Mouse (Mus musculus): ENCODE results near the gene Slc25a35. TPM values are rescaled to one million over a fixed set of nuclear protein-coding genes. Genes with fewer than 3 reads are reported as not detected.
A peak's percentile ranks its signal among the peaks of the same experiment; 100 is the strongest.

The Slc25a35 gene
- total and polyA plus RNA-seq, 3 experiments = 1.1 to 5.2 (median 1.3) TPM

DNA sequence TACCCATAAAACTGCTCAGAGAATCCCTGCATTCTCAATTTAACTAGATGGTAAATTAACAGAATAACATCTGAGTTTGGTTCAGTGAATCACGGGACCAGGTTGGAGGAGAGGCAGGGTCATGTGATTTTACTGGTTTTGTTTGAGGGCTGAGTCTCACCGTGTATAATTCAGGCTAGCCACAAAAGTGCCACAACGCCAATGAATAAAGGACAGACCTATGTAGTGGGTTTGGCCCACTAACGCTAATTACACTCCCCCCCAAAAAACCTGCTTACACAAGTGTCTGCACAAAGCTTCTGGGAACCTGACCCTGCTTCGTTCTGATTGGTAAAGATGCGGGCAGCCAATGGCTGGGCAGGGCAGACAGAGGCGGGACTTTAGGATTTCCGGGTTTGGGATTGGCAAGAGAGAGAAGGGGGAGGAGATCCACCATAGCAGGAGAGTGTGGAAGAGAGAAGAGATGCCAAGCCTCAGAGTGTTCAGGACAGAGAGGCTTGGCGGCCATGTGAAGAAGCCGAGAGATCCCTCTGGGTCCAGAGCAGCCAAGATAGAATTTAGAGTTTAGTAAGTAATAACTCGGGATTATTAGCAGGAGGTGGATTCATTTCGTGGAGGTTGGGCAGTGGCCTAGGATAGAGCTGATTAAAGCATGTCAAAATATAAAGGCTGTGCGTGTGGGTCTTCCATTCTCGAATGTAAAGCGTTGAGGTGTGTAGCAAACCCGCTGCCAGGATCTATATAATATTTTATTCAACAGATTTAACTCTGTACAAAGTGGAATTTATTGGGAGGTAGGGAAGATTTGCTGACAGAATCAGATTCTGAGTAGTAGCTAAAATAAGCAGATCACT is 28.3 kb upstream of the Slc25a35 start:
- Histone ChIP-seq H3K36me3 (replicated peaks) (peaks cover 14% of the 10 kb centered on the region), H3K27me3 (ENCODE audit: insufficient read depth, low read length) (peaks cover 5% of the 10 kb centered on the region), H3K9me3 (replicated peaks) (no peaks in the 10 kb centered on the region), H3K4me1 (ENCODE audit: insufficient read depth, low read depth, low read length) (peaks cover 11% of the 10 kb centered on the region), H3K4me3 (ENCODE audit: low read depth, low read length) (peak overlapping the region; percentile 64)
- DNase-seq (ENCODE audit: low spot score) (peak; percentile 92), ATAC-seq (ENCODE audit: extremely low read depth, insufficient number of reproducible peaks, low FRiP score, poor library complexity, severe bottlenecking) (peak; percentile 98)
- TF ChIP-seq TAL1 (conservative IDR thresholded peaks at IDR 0.05; ENCODE audit: low read depth, low read length) = no peak
- no peak for TF ChIP-seq POLR2AphosphoS5 (IDR thresholded peaks at IDR 0.05; ENCODE audit: insufficient replicate concordance, low read depth, low read length)

DNA sequence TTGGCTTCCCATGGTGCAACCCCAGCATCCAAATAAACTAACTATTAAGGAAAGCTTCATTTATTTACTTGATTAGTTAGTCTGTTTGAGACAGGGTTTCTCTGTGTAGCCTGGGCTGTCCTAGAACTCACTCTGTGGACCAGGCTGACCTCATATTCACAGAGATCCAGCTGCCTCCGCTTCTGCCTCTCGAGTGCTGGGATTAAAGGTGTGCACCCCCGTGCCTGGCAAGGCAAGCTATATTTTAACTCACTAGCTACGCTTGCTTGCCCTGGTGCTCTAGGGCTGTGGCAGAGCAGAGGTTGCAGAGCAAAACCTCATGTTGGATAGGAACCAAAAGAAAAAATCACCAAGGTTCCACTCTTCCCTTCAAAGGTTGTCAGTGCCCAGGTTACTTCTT is 27.4 kb upstream of the Slc25a35 start:
- peak overlapping the region; percentile 64; the same call in 1 of the 2 replicates for H3K4me3 ChIP-seq (ENCODE audit: low read depth, low read length)
- DNase-seq (ENCODE audit: low spot score) (no peak), ATAC-seq (ENCODE audit: extremely low read depth, insufficient number of reproducible peaks, low FRiP score, poor library complexity, severe bottlenecking) (no peak)
- peaks cover 11% of the 10 kb centered on the region for H3K4me1 ChIP-seq (ENCODE audit: insufficient read depth, low read depth, low read length)
- TF ChIP-seq TAL1 (conservative IDR thresholded peaks at IDR 0.05; ENCODE audit: low read depth, low read length) = no peak
- TF ChIP-seq GATA2 (IDR thresholded peaks at IDR 0.05; ENCODE audit: borderline replicate concordance, low read depth, low read length) = no peak
- TF ChIP-seq CTCF (IDR thresholded peaks at IDR 0.05; ENCODE audit: low read depth, low read length) = no peak
- no peak for TF ChIP-seq POLR2AphosphoS5 (IDR thresholded peaks at IDR 0.05; ENCODE audit: insufficient replicate concordance, low read depth, low read length)
- H3K9me3 ChIP-seq (replicated peaks) = no peaks in the 10 kb centered on the region
- H3K27me3 ChIP-seq (ENCODE audit: insufficient read depth, low read length) = peaks cover 8% of the 10 kb centered on the region
- H3K36me3 ChIP-seq (replicated peaks) = peaks cover 14% of the 10 kb centered on the region

DNA sequence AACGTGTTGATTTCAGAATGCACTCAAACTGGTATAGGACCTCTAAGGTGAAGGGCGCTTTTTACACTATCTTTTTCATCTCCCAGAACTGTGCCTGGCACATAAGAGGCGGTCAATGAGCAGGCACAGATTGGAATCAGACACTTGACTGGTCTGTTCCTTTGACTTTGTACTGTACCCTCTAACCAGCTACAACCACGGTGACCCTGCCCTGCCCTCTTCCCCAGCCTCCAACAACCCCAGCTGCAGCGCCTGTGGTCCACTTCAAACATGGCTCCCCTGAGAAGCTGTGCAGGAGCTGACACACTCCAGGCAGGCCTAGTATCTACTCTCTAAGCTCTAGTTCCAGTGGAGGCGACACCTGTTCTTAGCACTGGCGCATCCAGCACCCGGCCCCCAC is 25.2 kb upstream of the Slc25a35 start:
- Histone ChIP-seq H3K4me1 (ENCODE audit: insufficient read depth, low read depth, low read length) (peaks cover 22% of the 10 kb centered on the region), H3K27me3 (ENCODE audit: insufficient read depth, low read length) (peaks cover 27% of the 10 kb centered on the region), H3K36me3 (replicated peaks) (peaks cover 14% of the 10 kb centered on the region), H3K4me3 (ENCODE audit: low read depth, low read length) (no peak overlapping the region), H3K9me3 (replicated peaks) (no peaks in the 10 kb centered on the region)
- DNase-seq (ENCODE audit: low spot score) (no peak), ATAC-seq (ENCODE audit: extremely low read depth, insufficient number of reproducible peaks, low FRiP score, poor library complexity, severe bottlenecking) (no peak)
- TF ChIP-seq TAL1 (conservative IDR thresholded peaks at IDR 0.05; ENCODE audit: low read depth, low read length) (no peak), GATA1 (IDR thresholded peaks at IDR 0.05; ENCODE audit: borderline replicate concordance, low read length) (no peak), POLR2AphosphoS5 (IDR thresholded peaks at IDR 0.05; ENCODE audit: insufficient replicate concordance, low read depth, low read length) (no peak), GATA2 (IDR thresholded peaks at IDR 0.05; ENCODE audit: borderline replicate concordance, low read depth, low read length) (no peak), CTCF (IDR thresholded peaks at IDR 0.05; ENCODE audit: low read depth, low read length) (no peak)

DNA sequence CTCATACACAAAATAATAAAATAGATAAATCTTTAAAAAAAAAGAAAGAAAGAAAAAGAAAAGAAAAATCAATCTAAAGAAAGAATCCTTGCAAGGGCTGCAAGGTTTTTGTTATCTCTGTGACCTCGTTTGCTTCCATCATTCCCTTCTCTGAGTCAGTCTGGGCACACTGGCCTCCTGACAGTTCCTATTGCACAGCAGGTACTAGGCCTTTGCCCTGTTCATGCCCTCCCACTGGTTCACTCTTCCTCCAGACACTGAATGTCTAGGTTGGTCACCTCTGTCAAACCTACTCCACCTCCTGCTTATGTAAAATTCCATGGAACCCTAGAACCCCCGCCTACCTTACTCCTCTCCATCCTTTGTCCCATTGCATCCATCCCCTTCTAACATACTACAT is 22.7 kb upstream of the Slc25a35 start:
- TF ChIP-seq GATA1 (IDR thresholded peaks at IDR 0.05; ENCODE audit: borderline replicate concordance, low read length) (no peak), GATA2 (IDR thresholded peaks at IDR 0.05; ENCODE audit: borderline replicate concordance, low read depth, low read length) (no peak), CTCF (IDR thresholded peaks at IDR 0.05; ENCODE audit: low read depth, low read length) (no peak), POLR2AphosphoS5 (IDR thresholded peaks at IDR 0.05; ENCODE audit: insufficient replicate concordance, low read depth, low read length) (no peak), TAL1 (conservative IDR thresholded peaks at IDR 0.05; ENCODE audit: low read depth, low read length) (no peak)
- ATAC-seq (ENCODE audit: extremely low read depth, insufficient number of reproducible peaks, low FRiP score, poor library complexity, severe bottlenecking) (no peak), DNase-seq (ENCODE audit: low spot score) (no peak)
- Histone ChIP-seq H3K9me3 (replicated peaks) (no peaks in the 10 kb centered on the region), H3K4me1 (ENCODE audit: insufficient read depth, low read depth, low read length) (peaks cover 19% of the 10 kb centered on the region), H3K4me3 (ENCODE audit: low read depth, low read length) (no peak overlapping the region), H3K27me3 (ENCODE audit: insufficient read depth, low read length) (peaks cover 38% of the 10 kb centered on the region), H3K36me3 (replicated peaks) (peaks cover 14% of the 10 kb centered on the region)

DNA sequence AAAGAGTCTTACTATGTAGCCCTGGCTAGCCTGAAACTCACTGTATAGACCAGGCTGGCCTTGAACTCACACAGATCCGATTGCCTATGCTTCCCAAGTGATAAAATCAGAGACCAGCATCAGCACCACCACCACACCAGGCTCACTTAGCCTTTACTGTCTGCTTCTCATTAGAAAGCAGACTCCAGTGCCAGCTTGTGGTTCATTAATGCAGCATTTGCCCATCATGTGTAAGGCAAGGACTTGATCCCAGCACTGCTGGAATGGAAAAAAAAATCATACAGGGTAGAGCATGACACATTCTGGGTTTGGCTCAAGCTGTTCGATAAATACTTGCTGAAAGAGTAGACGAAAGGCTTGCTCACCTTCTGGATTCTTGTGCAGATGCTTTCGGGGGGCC is 21.9 kb upstream of the Slc25a35 start:
- Histone ChIP-seq H3K36me3 (replicated peaks) (peaks cover 14% of the 10 kb centered on the region), H3K4me1 (ENCODE audit: insufficient read depth, low read depth, low read length) (peaks cover 15% of the 10 kb centered on the region), H3K9me3 (replicated peaks) (no peaks in the 10 kb centered on the region), H3K4me3 (ENCODE audit: low read depth, low read length) (no peak overlapping the region), H3K27me3 (ENCODE audit: insufficient read depth, low read length) (peaks cover 41% of the 10 kb centered on the region)
- TF ChIP-seq GATA2 (IDR thresholded peaks at IDR 0.05; ENCODE audit: borderline replicate concordance, low read depth, low read length) = no peak
- ATAC-seq (ENCODE audit: extremely low read depth, insufficient number of reproducible peaks, low FRiP score, poor library complexity, severe bottlenecking) = no peak
- no peak for DNase-seq (ENCODE audit: low spot score)

DNA sequence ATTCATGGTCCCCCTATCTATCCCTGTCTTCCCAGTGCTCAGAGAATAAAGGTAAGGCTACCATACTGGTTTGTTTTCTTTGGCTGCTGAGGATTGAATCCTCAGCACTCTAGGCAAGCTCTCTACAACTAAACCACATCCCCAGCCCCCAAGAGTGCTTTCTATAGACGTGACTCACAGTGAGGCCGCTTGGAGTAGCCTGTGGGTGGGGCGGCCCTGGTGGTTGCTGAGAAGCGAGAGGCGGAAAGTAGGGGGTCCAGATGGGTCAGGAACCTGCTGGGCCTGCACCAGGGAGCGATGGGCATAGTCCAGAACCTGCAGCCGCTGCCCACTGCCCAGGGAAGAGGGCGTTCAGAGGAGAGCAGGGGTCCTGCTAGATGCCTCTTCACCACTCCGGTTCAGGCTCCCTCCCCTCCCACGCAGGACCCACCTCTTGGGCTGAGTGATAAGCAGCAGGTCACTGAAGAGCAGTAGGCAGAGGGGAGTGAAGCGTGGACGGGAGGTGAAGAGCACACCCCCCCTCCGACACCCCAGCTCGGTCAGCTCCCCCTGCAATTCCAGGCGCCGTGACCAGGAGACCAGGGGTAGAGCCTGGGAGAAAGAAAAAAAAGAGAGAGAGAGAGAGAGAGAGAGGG is 21.0 kb upstream of the Slc25a35 start:
- ATAC-seq (ENCODE audit: extremely low read depth, insufficient number of reproducible peaks, low FRiP score, poor library complexity, severe bottlenecking) (no peak), DNase-seq (ENCODE audit: low spot score) (no peak)
- Histone ChIP-seq H3K27me3 (ENCODE audit: insufficient read depth, low read length) (peaks cover 50% of the 10 kb centered on the region), H3K4me3 (ENCODE audit: low read depth, low read length) (no peak overlapping the region), H3K36me3 (replicated peaks) (peaks cover 10% of the 10 kb centered on the region), H3K4me1 (ENCODE audit: insufficient read depth, low read depth, low read length) (peaks cover 18% of the 10 kb centered on the region), H3K9me3 (replicated peaks) (no peaks in the 10 kb centered on the region)
- TF ChIP-seq POLR2AphosphoS5 (IDR thresholded peaks at IDR 0.05; ENCODE audit: insufficient replicate concordance, low read depth, low read length) (no peak), TAL1 (conservative IDR thresholded peaks at IDR 0.05; ENCODE audit: low read depth, low read length) (no peak), GATA1 (IDR thresholded peaks at IDR 0.05; ENCODE audit: borderline replicate concordance, low read length) (no peak), GATA2 (IDR thresholded peaks at IDR 0.05; ENCODE audit: borderline replicate concordance, low read depth, low read length) (no peak), CTCF (IDR thresholded peaks at IDR 0.05; ENCODE audit: low read depth, low read length) (no peak)

Data from G1E (cell line).